Mouse (Mus musculus) bone marrow, adult 2 months (tissue): ENCODE data around the gene P4hb.

Experiments used
- CTCF ChIP-seq: fragments of 200-500 bp; IDR thresholded peaks from 2 replicates; pipeline ENCODE4 v1.5.1; 2011; ENCODE audit warnings: low read length, control low read depth; ENCODE audit not compliant: control insufficient read depth, insufficient read depth
- POLR2A ChIP-seq: fragments of 200-500 bp; IDR thresholded peaks from 2 replicates; pipeline ENCODE4 v1.6.1; 2011; ENCODE audit warnings: low read depth, mild to moderate bottlenecking, control low read depth, low read length, borderline replicate concordance; ENCODE audit not compliant: control insufficient read depth

DNA sequence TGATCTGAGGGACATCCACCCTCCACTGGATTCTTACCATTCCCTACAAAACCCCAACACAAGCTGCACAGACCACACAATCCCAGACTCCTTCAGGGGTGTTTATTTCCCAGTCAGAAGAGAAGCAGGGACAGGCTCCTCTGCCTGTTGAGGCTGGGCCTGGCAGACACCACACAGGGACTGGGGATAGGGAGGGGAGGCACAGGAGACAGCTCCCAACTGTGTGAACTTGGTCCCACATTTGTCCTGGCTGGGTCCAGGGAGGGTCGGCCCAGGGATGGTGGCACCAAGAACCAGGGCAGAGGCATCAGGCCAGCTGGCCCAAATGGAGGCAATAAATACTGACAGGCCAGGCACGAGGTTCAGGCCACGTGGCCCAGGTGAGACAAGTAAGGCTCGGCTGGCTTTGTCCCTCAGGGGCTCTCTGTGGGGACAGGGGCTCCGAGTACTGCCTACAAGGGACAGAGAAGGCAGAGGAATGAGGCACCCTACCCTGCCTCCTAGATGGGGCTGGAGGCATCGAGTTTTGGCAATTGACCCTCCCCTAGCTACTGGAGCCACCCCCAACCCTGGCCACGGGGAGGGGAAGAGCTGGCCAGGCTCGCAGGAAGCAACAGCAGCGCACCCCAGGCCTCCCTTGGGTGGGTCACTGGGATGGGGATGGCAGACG lies 5.1 kb upstream of the P4hb start:
- TF ChIP-seq POLR2A (no peak), CTCF (no peak)
